Comparison of ENCODE assay signal across 26 mouse cellular contexts in the genomic region with DNA sequence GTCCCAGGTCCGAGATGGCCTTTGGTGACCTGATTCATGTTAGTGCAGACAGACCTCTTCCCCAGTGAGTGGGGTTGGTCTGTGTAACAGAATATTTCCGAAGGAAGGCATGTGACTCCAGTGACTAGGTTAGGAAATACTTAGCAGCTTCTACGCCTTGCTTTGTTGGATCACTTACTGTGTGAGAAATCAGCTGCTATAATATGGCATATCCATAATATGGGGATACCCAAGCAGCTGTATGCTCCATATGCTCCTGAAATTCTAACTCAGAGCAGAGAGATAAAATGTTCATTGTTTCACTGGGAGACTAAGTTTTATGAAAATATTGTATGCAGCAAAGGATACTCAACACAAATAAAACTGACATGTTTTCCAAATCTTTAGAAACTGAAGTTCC.
DNase-seq lines count a peak whose midpoint lies in the region; ATAC-seq lines count a peak whose summit lies in the region.
"Had no signal": no experiment of that assay in that cellular context is flagged by ENCODE, and none has a peak within 500 bp of the region (broad histone marks: within the 10 kb centered on the region; RNA-seq: fewer than 3 reads in every experiment).

No protein-coding gene starts in this region.

- H3K9me3 ChIP-seq in forebrain, embryonic 14.5 days (replicated peaks; ENCODE audit: control insufficient read depth, low read length) = no peaks in the 10 kb centered on the region
- no peaks in the 10 kb centered on the region for H3K9me3 ChIP-seq in forebrain, embryonic 15.5 days
- H3K9me3 ChIP-seq: embryonic facial prominence, embryonic 12.5 days; embryonic facial prominence, embryonic 15.5 days; G1E; heart, embryonic 12.5 days; heart, embryonic 15.5 days had no signal

- no peaks in the 10 kb centered on the region for H3K36me3 ChIP-seq in forebrain, embryonic 14.5 days (ENCODE audit: control insufficient read depth, insufficient read depth, low read length)
- no peaks in the 10 kb centered on the region for H3K36me3 ChIP-seq in forebrain, embryonic 15.5 days
- H3K36me3 ChIP-seq: embryonic facial prominence, embryonic 12.5 days; embryonic facial prominence, embryonic 15.5 days; G1E; heart, embryonic 12.5 days; heart, embryonic 15.5 days had no signal

- H3K4me3 ChIP-seq in forebrain, embryonic 14.5 days (ENCODE audit: low read depth, low read length) = no peak overlapping the region
- no peak overlapping the region for H3K4me3 ChIP-seq in forebrain, embryonic 15.5 days
- H3K4me3 ChIP-seq: embryonic facial prominence, embryonic 12.5 days; embryonic facial prominence, embryonic 15.5 days; heart, embryonic 12.5 days; heart, embryonic 15.5 days had no signal

- no peak overlapping the region for H3K27ac ChIP-seq in forebrain, embryonic 14.5 days (ENCODE audit: low read depth, low read length)
- H3K27ac ChIP-seq in forebrain, embryonic 15.5 days (replicated peaks) = no peak overlapping the region
- H3K27ac ChIP-seq: embryonic facial prominence, embryonic 12.5 days; embryonic facial prominence, embryonic 15.5 days; heart, embryonic 15.5 days; hindbrain, embryonic 14.5 days; hindbrain, postnatal 0 days had no signal

- no peak overlapping the region for H3K9ac ChIP-seq in forebrain, embryonic 14.5 days (ENCODE audit: low read length)
- no peak overlapping the region for H3K9ac ChIP-seq in forebrain, embryonic 15.5 days (replicated peaks)
- H3K9ac ChIP-seq: embryonic facial prominence, embryonic 12.5 days; embryonic facial prominence, embryonic 15.5 days; heart, embryonic 12.5 days; heart, embryonic 15.5 days; hindbrain, embryonic 14.5 days had no signal

- peaks cover 3% of the 10 kb centered on the region; the same call in 1 of the 2 replicates for H3K4me1 ChIP-seq in forebrain, embryonic 14.5 days (ENCODE audit: control insufficient read depth, insufficient read depth, low read length)
- peaks cover 4% of the 10 kb centered on the region for H3K4me1 ChIP-seq in forebrain, embryonic 15.5 days
- H3K4me1 ChIP-seq: embryonic facial prominence, embryonic 15.5 days had no signal

- WGBS in forebrain, embryonic 14.5 days = 89% methylated on average over 3 of the region's 3 CpGs
- 85% methylated on average over 3 of the region's 3 CpGs for WGBS in forebrain, embryonic 15.5 days

- peak; percentile 37; the same call in 1 of the 2 replicates for ATAC-seq in forebrain, embryonic 14.5 days
- ATAC-seq in forebrain, embryonic 15.5 days (replicated peaks) = no peak
- peak; percentile 76 for ATAC-seq in frontal cortex, adult (ENCODE audit: low TSS enrichment)
- ATAC-seq: hindbrain, postnatal 0 days; inflammation-experienced regulatory T-cells, adult 6 months; intestine, embryonic 16.5 days; Patski had no signal

- no peaks in the 10 kb centered on the region for H3K27me3 ChIP-seq in forebrain, embryonic 14.5 days (replicated peaks; ENCODE audit: control insufficient read depth, insufficient read depth, low read length)
- no peaks in the 10 kb centered on the region for H3K27me3 ChIP-seq in forebrain, embryonic 15.5 days
- H3K27me3 ChIP-seq: embryonic facial prominence, embryonic 12.5 days; embryonic facial prominence, embryonic 15.5 days; heart, embryonic 12.5 days; heart, embryonic 15.5 days; Patski had no signal

- DNase-seq in forebrain, embryonic 14.5 days (ENCODE audit: low spot score) = peak; percentile 49
- DNase-seq in frontal cortex, postnatal 14 days (ENCODE audit: low spot score in 2 of 2) = no peak
- DNase-seq in brain, adult 2 months (ENCODE audit: low read depth, low spot score) = peak; percentile 48
- no peak for DNase-seq in kidney, adult 18-20 months
- DNase-seq: adrenal gland, adult 2 months; adrenal gland, postnatal 14 days; cerebellum, adult 2 months; cerebellum, adult 9-11 months; cerebellum, postnatal 25 days; gastrocnemius, postnatal 25 days; heart, adult 18-20 months; heart, postnatal 10 days; heart, postnatal 4 days; kidney, adult 2 months had no signal

- no peak overlapping the region for H3K4me2 ChIP-seq in forebrain, embryonic 14.5 days (ENCODE audit: low read length)
- no peak overlapping the region for H3K4me2 ChIP-seq in forebrain, embryonic 15.5 days (replicated peaks)
- H3K4me2 ChIP-seq: embryonic facial prominence, embryonic 12.5 days; embryonic facial prominence, embryonic 15.5 days; heart, embryonic 12.5 days; heart, embryonic 15.5 days; hindbrain, embryonic 14.5 days had no signal

Comparison
In these comparisons a context has a peak if more than half of its experiments do, and no peak if none do; other contexts are left out.
1. DNase-seq: peak in forebrain, embryonic 14.5 days (single experiment) and brain, adult 2 months (single experiment); none in frontal cortex, postnatal 14 days (0 of 2) and kidney, adult 18-20 months (single experiment).